Mouse (Mus musculus): ENCODE data around the gene S1pr1. TPM values are rescaled to one million over a fixed set of nuclear protein-coding genes. Genes with fewer than 3 reads are reported as not detected.

The S1pr1 gene
- total and polyA plus RNA-seq, 3 experiments: 0.08 to 0.13 TPM; not detected in 1

- Histone ChIP-seq H3K4me3 (ENCODE audit: control insufficient read depth in 1 of 2, insufficient read depth in 1 of 2, low read depth in 2 of 2, low read length in 2 of 2) (no peak overlapping the region), H3K36me3 (ENCODE audit: control insufficient read depth in 1 of 2, insufficient read depth in 2 of 2, low read length in 2 of 2) (peaks cover 0 to 18% of the 10 kb centered on the region in 2 experiments; a peak in 2 of 4 replicates), H3K27ac (ENCODE audit: control insufficient read depth, low read depth, low read length) (no peak overlapping the region), H3K27me3 (ENCODE audit: control insufficient read depth in 1 of 2, insufficient read depth in 2 of 2, low read length in 2 of 2) (no peaks in the 10 kb centered on the region; a peak in 2 of 4 replicates), H3K9me3 (replicated peaks; ENCODE audit: insufficient read depth, low read length) (no peaks in the 10 kb centered on the region), H3K79me2 (ENCODE audit: control insufficient read depth, insufficient read depth, low read length, poor library complexity) (no peaks in the 10 kb centered on the region), H3K4me1 (ENCODE audit: control insufficient read depth in 1 of 2, insufficient read depth in 2 of 2, low read length in 2 of 2) (peaks cover 8 to 27% of the 10 kb centered on the region in 2 experiments), H3K9ac (ENCODE audit: control insufficient read depth, low read depth, low read length, poor library complexity, severe bottlenecking) (no peak overlapping the region)
- TF ChIP-seq RAD21 (IDR thresholded peaks at IDR 0.05; ENCODE audit: low read depth, low read length): no peak
- no peak for DNase-seq (ENCODE audit: low read depth, low spot score)
Measured at GRCm38 (mm10) chr3:115711924-115712807, 2.7 kb downstream of the S1pr1 start.

GRCm38 (mm10) chr3:115711393-115711792 lies 3.5 kb downstream of the S1pr1 start:
- no peak for TF ChIP-seq POLR2A (IDR thresholded peaks at IDR 0.05; ENCODE audit: control insufficient read depth in 1 of 2, insufficient read depth in 1 of 2, low read depth in 1 of 2, low read length in 2 of 2, poor library complexity in 1 of 2)
- TF ChIP-seq MYB (IDR thresholded peaks at IDR 0.05; ENCODE audit: low read depth, low read length): no peak
- TF ChIP-seq CHD2 (IDR thresholded peaks at IDR 0.05; ENCODE audit: low read length): no peak
- no peak for TF ChIP-seq BHLHE40 (IDR thresholded peaks at IDR 0.05; ENCODE audit: borderline replicate concordance, low read depth, low read length)
- TF ChIP-seq KAT2A (conservative IDR thresholded peaks at IDR 0.05; ENCODE audit: low read depth, low read length): no peak
- TF ChIP-seq POLR2AphosphoS5 (IDR thresholded peaks at IDR 0.05; ENCODE audit: borderline replicate concordance, low read depth, low read length): no peak
- TF ChIP-seq CTCF (IDR thresholded peaks at IDR 0.05 in 2 of 3, conservative IDR thresholded peaks at IDR 0.05 in 1 of 3; ENCODE audit: control insufficient read depth in 1 of 3, insufficient read depth in 1 of 3, low read depth in 2 of 3, low read length in 3 of 3, poor library complexity in 1 of 3, severe bottlenecking in 1 of 3): no peak
- no peak for TF ChIP-seq GABPA (IDR thresholded peaks at IDR 0.05; ENCODE audit: low read depth, low read length)
- TF ChIP-seq HCFC1 (IDR thresholded peaks at IDR 0.05; ENCODE audit: low read depth, low read length): no peak
- TF ChIP-seq GATA1 (IDR thresholded peaks at IDR 0.05; ENCODE audit: low read depth, low read length): no peak
- TF ChIP-seq ZKSCAN1 (IDR thresholded peaks at IDR 0.05; ENCODE audit: low read depth, low read length): no peak
- no peak for TF ChIP-seq MXI1 (IDR thresholded peaks at IDR 0.05; ENCODE audit: low read depth, low read length)
- no peak for TF ChIP-seq NELFE (IDR thresholded peaks at IDR 0.05; ENCODE audit: low read depth, low read length)
- TF ChIP-seq SIN3A (IDR thresholded peaks at IDR 0.05; ENCODE audit: low read length): no peak
- TF ChIP-seq CHD1 (IDR thresholded peaks at IDR 0.05; ENCODE audit: low read depth, low read length): no peak
- no peak for TF ChIP-seq POLR2AphosphoS2 (IDR thresholded peaks at IDR 0.05; ENCODE audit: low read length)
- Histone ChIP-seq H3K79me2 (ENCODE audit: control insufficient read depth, insufficient read depth, low read length, poor library complexity) (no peaks in the 10 kb centered on the region), H3K4me3 (ENCODE audit: control insufficient read depth in 1 of 2, insufficient read depth in 1 of 2, low read depth in 2 of 2, low read length in 2 of 2) (no peak overlapping the region), H3K4me1 (ENCODE audit: control insufficient read depth in 1 of 2, insufficient read depth in 2 of 2, low read length in 2 of 2) (peaks cover 3 to 26% of the 10 kb centered on the region in 2 experiments), H3K9ac (ENCODE audit: control insufficient read depth, low read depth, low read length, poor library complexity, severe bottlenecking) (no peak overlapping the region), H3K9me3 (replicated peaks; ENCODE audit: insufficient read depth, low read length) (no peaks in the 10 kb centered on the region), H3K27me3 (ENCODE audit: control insufficient read depth in 1 of 2, insufficient read depth in 2 of 2, low read length in 2 of 2) (no peaks in the 10 kb centered on the region; a peak in 2 of 4 replicates), H3K36me3 (ENCODE audit: control insufficient read depth in 1 of 2, insufficient read depth in 2 of 2, low read length in 2 of 2) (peaks cover 0 to 13% of the 10 kb centered on the region in 2 experiments; a peak in 2 of 4 replicates), H3K27ac (ENCODE audit: control insufficient read depth, low read depth, low read length) (no peak overlapping the region)
- DNase-seq (ENCODE audit: low read depth, low spot score): no peak

All from MEL (cell line).